Mouse (Mus musculus) embryonic facial prominence, embryonic 13.5 days (tissue): ENCODE results near the gene Aes. TPM values are rescaled to one million over a fixed set of nuclear protein-coding genes. Genes with fewer than 3 reads are reported as not detected.

Experiments
- ATAC-seq: fragments of 200-750 bp; cut with Nextera tagmentation; 2 replicates; pipeline ENCODE4 v1.8.0; 2017; ENCODE audit warnings: low read depth; ENCODE audit not compliant: insufficient number of reproducible peaks, insufficient read depth, low FRiP score, low TSS enrichment
- H3K27ac ChIP-seq: fragments of 300-500 bp; sonication (generic); 2 replicates; pipeline ENCODE4 v1.5.1; 2015; ENCODE audit warnings: moderate library complexity, mild to moderate bottlenecking, inconsistent platforms
- H3K27me3 ChIP-seq: fragments of 300-500 bp; sonication (generic); 2 replicates; pipeline ENCODE4 v1.6.1; 2015; ENCODE audit warnings: mild to moderate bottlenecking, inconsistent platforms
- H3K36me3 ChIP-seq: fragments of 300-500 bp; sonication (generic); 2 replicates; pipeline ENCODE4 v1.6.1; 2015; ENCODE audit warnings: mild to moderate bottlenecking, inconsistent platforms
- H3K4me1 ChIP-seq: fragments of 300-500 bp; sonication (generic); 2 replicates; pipeline ENCODE4 v1.6.1; 2015; ENCODE audit warnings: inconsistent platforms
- H3K4me2 ChIP-seq: fragments of 300-500 bp; sonication (generic); 2 replicates; pipeline ENCODE4 v1.6.1; 2015; ENCODE audit warnings: moderate library complexity, mild to moderate bottlenecking, inconsistent platforms
- H3K4me3 ChIP-seq: fragments of 300-500 bp; sonication (generic); 2 replicates; pipeline ENCODE4 v1.5.1; 2015; ENCODE audit warnings: mild to moderate bottlenecking, inconsistent platforms
- H3K9ac ChIP-seq: fragments of 300-500 bp; sonication (generic); 2 replicates; pipeline ENCODE4 v1.6.1; 2015; ENCODE audit warnings: mild to moderate bottlenecking, inconsistent platforms
- H3K9me3 ChIP-seq: fragments of 300-500 bp; sonication (generic); 2 replicates; pipeline ENCODE4 v1.6.1; 2016; ENCODE audit warnings: inconsistent platforms
- WGBS: fragments of 180-500 bp; shearing (Covaris S2); methylation state at CpG from one replicate; pipeline ENCODE4 v1.1.7; 2015; ENCODE audit warnings: mixed read lengths; 5-methylcytosine and 5-hydroxymethylcytosine counted together
- polyA plus RNA-seq: library from polyadenylated mRNA; unstranded; fragments of >200 nt; fragmentation: Nextera tagmentation; extraction: Ambion mirVana; gene quantifications from 2 replicates; pipeline ENCODE4 v1.2.1, GENCODE M21; 2015

The Aes gene
- polyA plus RNA-seq, 1 experiment from 2014 or later: 464 TPM

DNA sequence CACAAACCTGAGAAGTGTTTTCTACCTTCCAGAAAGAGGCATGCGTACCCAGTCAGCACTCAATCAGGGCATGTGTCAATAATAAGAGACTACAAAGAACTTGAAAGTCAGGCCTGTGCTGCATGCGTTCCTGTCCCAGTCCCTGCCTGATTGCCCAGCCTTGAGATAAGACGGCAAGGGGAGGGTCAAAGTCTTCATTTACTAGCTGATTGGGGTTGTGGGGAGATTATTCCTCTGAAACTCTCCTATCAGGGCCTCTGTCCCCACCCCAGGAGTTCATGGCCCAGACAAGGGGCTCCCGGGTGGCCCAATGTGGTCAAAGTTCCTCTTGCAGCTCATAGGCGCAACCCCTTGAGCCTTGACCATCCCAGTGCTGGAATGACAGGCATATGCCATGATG is 13.0 kb upstream of the Aes start:
- Histone ChIP-seq H3K4me3 (no peak overlapping the region), H3K9ac (0 out of 2 replicates have a peak overlapping the region, but pooled peaks have one; percentile 21), H3K27ac (no peak overlapping the region), H3K4me2 (no peak overlapping the region), H3K9me3 (no peaks in the 10 kb centered on the region), H3K4me1 (peaks cover 35% of the 10 kb centered on the region), H3K36me3 (peaks cover 15% of the 10 kb centered on the region; the same call in 1 of the 2 replicates), H3K27me3 (no peaks in the 10 kb centered on the region)
- no peak for ATAC-seq
- WGBS: 76% methylated on average over 5 of the region's 5 CpGs

GRCm38 (mm10) chr10:81546788-81547571 is 12.3 kb upstream of the Aes start:
- Histone ChIP-seq H3K4me2 (no peak overlapping the region), H3K9ac (peak overlapping the region; percentile 32; the same call in 1 of the 2 replicates), H3K36me3 (peaks cover 9% of the 10 kb centered on the region; the same call in 1 of the 2 replicates), H3K4me3 (no peak overlapping the region), H3K27ac (no peak overlapping the region), H3K9me3 (no peaks in the 10 kb centered on the region), H3K27me3 (no peaks in the 10 kb centered on the region), H3K4me1 (peaks cover 35% of the 10 kb centered on the region)
- ATAC-seq: no peak
- 92% methylated on average over 13 of the region's 13 CpGs for WGBS

GRCm38 (mm10) chr10:81548944-81549343 is 10.3 kb upstream of the Aes start:
- no peak for ATAC-seq
- Histone ChIP-seq H3K9me3 (no peaks in the 10 kb centered on the region), H3K4me1 (peaks cover 16% of the 10 kb centered on the region), H3K4me2 (no peak overlapping the region), H3K27me3 (no peaks in the 10 kb centered on the region), H3K9ac (no peak overlapping the region; the same call in 1 of the 2 replicates), H3K27ac (no peak overlapping the region), H3K4me3 (no peak overlapping the region), H3K36me3 (no peaks in the 10 kb centered on the region)
- WGBS: 71% methylated on average over 5 of the region's 5 CpGs

DNA sequence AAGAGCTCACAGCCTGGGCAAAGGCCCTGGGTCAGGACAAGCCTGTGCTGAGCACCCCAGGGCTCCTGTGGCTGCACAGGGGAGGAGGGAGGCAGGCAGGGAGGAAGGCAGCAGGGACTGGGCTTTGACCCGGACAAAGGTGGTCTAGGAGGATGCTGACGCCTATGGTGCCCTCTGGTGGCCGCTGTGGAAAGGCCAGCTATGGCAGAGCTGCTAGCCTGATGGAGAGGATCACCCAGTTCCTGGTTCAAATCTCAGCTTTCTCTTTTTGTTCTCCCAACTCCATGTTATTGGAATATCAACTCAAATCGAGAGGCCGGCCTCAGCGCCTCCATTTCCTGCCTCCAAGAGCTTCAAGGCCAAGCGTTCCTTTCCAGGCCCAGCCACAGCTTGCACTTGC is 9.0 kb upstream of the Aes start:
- Histone ChIP-seq H3K4me2 (no peak overlapping the region), H3K9me3 (no peaks in the 10 kb centered on the region), H3K36me3 (no peaks in the 10 kb centered on the region), H3K9ac (no peak overlapping the region), H3K4me1 (peaks cover 13% of the 10 kb centered on the region; the same call in 1 of the 2 replicates), H3K27ac (no peak overlapping the region), H3K27me3 (no peaks in the 10 kb centered on the region), H3K4me3 (no peak overlapping the region)
- WGBS: 11% methylated on average over 7 of the region's 7 CpGs
- ATAC-seq: no peak

GRCm38 (mm10) chr10:81551597-81552102 is 7.6 kb upstream of the Aes start:
- WGBS: 3% methylated on average over 12 of the region's 12 CpGs
- peak; percentile 71; the same call in 1 of the 2 replicates for ATAC-seq
- peaks cover 8% of the 10 kb centered on the region; the same call in 1 of the 2 replicates for H3K4me1 ChIP-seq
- peak overlapping the region; percentile 66 for H3K27ac ChIP-seq
- H3K9me3 ChIP-seq: no peaks in the 10 kb centered on the region
- no peaks in the 10 kb centered on the region for H3K27me3 ChIP-seq
- peak overlapping the region; percentile 3; the same call in 1 of the 2 replicates for H3K4me3 ChIP-seq
- H3K4me2 ChIP-seq: peak overlapping the region; percentile 28
- no peak overlapping the region for H3K9ac ChIP-seq
- no peaks in the 10 kb centered on the region for H3K36me3 ChIP-seq

DNA sequence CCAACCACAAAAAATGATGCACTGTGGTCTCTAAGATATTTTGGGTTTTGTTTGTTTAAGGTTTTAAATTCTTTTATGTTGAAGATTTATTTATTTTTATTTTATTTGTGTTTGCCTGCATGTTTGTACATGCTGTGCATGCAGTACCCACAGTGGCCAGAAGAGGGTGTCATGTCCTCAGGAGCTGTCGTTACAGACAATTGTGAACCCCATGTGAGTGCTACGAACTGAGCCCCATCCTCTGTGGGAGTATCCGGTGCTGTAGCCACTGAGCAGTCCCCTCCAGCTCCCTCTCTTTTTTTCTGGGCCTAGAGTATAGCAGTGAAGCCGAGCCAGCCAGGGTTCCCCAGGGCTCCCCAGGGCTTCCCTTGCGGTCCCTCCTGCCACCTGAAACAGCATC is 6.1 kb upstream of the Aes start:
- 88% methylated on average over 5 of the region's 5 CpGs for WGBS
- H3K9ac ChIP-seq: no peak overlapping the region
- ATAC-seq: no peak
- H3K27ac ChIP-seq: no peak overlapping the region
- no peaks in the 10 kb centered on the region for H3K9me3 ChIP-seq
- H3K4me3 ChIP-seq: no peak overlapping the region
- H3K4me2 ChIP-seq: no peak overlapping the region
- no peaks in the 10 kb centered on the region for H3K27me3 ChIP-seq
- H3K4me1 ChIP-seq: peaks cover 8% of the 10 kb centered on the region; the same call in 1 of the 2 replicates
- no peaks in the 10 kb centered on the region for H3K36me3 ChIP-seq

GRCm38 (mm10) chr10:81553807-81554755 is 5.2 kb upstream of the Aes start:
- 76% methylated on average over 6 of the region's 6 CpGs for WGBS
- Histone ChIP-seq H3K27ac (no peak overlapping the region), H3K4me3 (no peak overlapping the region), H3K9ac (no peak overlapping the region), H3K9me3 (no peaks in the 10 kb centered on the region), H3K4me2 (no peak overlapping the region), H3K36me3 (no peaks in the 10 kb centered on the region), H3K27me3 (no peaks in the 10 kb centered on the region), H3K4me1 (peaks cover 12% of the 10 kb centered on the region)
- no peak for ATAC-seq

DNA sequence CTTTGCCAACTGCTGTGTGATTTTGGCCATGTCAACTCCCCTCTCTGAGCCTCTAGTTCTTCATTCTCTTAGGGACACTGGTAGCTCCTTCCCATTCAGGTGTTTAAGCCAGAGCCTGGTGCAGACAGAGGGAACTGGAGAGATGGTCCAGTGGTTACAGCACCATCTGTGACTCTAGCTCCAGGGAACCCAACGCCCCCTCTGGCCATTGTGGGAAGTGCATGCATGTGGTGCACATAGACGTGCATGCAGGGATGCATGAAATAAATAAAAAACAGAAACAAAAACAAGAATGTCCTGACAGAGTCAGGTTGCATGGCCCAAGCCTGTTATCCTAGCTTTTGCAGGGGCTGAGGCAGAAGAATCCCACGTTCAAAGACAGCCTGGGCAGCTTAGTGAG is 3.0 kb upstream of the Aes start:
- Histone ChIP-seq H3K27ac (no peak overlapping the region), H3K9ac (no peak overlapping the region), H3K4me2 (no peak overlapping the region), H3K4me3 (no peak overlapping the region), H3K4me1 (peaks cover 23% of the 10 kb centered on the region), H3K9me3 (no peaks in the 10 kb centered on the region), H3K36me3 (no peaks in the 10 kb centered on the region), H3K27me3 (no peaks in the 10 kb centered on the region)
- WGBS: 68% methylated on average over 3 of the region's 3 CpGs
- ATAC-seq: no peak

DNA sequence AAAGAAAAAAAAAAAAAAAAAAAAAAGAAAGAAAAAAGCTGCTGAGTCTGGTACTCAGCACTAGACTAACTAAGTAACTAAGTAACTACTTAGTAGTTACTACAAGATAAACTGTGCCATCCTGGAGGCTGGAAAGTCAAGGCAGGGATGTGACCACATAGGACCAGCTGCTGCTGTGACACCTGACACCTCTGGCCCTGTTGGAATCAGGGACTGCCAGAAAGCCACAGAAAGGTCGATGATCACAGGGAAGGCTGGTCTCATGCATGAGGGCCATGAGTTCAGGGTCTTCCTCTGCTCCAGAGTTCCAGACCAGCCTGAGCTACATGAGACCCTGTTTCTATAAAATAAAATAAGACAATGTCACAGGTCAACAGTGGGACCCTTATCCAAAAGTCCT is 1.8 kb upstream of the Aes start:
- no peak overlapping the region for H3K27ac ChIP-seq
- H3K36me3 ChIP-seq: peaks cover 4% of the 10 kb centered on the region; the same call in 1 of the 2 replicates
- H3K4me2 ChIP-seq: no peak overlapping the region
- H3K4me3 ChIP-seq: no peak overlapping the region
- H3K4me1 ChIP-seq: peaks cover 23% of the 10 kb centered on the region
- ATAC-seq: no peak
- H3K9me3 ChIP-seq: no peaks in the 10 kb centered on the region
- 37% methylated on average over 1 of the region's 1 CpGs for WGBS
- no peak overlapping the region for H3K9ac ChIP-seq
- no peaks in the 10 kb centered on the region for H3K27me3 ChIP-seq

DNA sequence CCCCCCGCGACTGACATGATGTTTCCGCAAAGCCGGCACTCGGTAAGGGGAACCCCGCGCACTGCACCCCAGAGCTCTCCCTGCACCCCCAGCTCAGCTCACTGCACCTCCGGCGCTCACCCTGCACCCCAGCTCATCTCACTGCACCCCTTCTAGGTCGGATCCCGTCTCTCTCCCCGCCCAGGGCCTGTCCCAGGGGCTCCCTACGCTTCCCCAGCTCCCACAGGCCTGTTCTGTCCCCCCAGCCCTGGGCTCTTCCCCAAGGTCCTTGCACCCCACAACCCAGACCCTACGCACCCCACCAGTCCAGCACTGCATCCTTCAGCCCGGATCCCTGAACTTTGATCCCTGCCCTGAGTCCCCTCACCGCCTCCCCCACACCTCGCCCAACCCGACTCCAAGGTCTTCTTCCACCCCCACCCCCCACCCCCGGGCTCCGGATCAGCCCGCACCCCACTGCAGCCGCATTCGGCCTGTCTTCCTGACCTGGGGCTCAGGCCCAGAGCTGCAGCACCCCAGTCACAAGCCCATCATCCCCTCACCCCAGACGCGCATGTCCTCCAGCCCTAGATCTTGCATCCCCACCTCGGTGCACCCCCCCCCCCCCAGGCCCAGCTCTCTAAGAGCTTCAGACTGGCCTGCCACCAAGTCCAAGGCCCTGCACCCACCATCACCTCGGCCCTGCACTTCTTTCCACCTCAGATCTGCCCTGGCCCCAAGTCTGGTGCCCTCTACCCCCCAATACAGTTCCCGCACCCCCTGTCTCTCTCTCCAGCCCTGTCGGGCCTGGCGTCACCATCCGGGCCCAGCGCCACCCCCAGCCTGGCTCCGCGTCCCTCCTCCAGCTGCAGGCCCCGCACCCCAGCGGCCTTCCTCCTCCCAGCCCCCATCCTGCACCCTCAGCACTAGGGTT is 595 bp downstream of the Aes start:
- 1% methylated on average over 36 of the region's 36 CpGs for WGBS
- Histone ChIP-seq H3K9me3 (no peaks in the 10 kb centered on the region), H3K9ac (peak overlapping the region; percentile 97), H3K36me3 (peaks cover 25% of the 10 kb centered on the region), H3K4me2 (peak overlapping the region; percentile 92), H3K4me3 (peak overlapping the region; percentile 92), H3K27me3 (no peaks in the 10 kb centered on the region), H3K27ac (peak overlapping the region; percentile 93), H3K4me1 (peaks cover 47% of the 10 kb centered on the region)
- peak; percentile 15; the same call in 1 of the 2 replicates for ATAC-seq
